Mouse (Mus musculus) lung, embryonic 14.5 days (tissue): Measurements from ENCODE around the gene Klhl8. TPM values are rescaled to one million over a fixed set of nuclear protein-coding genes. Genes with fewer than 3 reads are reported as not detected.
A peak's percentile ranks its signal among the peaks of the same experiment; 100 is the strongest.
"Not testable (repeated sequence)": the region's sequence is repeated elsewhere in the genome, so short reads cannot be mapped to it uniquely, and the experiment has no call there.

ENCODE experiments used
- ATAC-seq: fragments of 200-750 bp; cut with Nextera tagmentation; 2 replicates; pipeline ENCODE4 v1.8.0; 2017; ENCODE audit warnings: mild to moderate bottlenecking, moderate TSS enrichment, moderate library complexity; ENCODE audit not compliant: insufficient read depth
- DNase-seq: peaks from one replicate; pipeline ENCODE4 v3.0.0-alpha.2; 2015
- H3K27ac ChIP-seq: fragments of 300-500 bp; sonication (generic); 2 replicates; pipeline ENCODE4 v1.5.1; 2014; ENCODE audit warnings: low read depth, mild to moderate bottlenecking, moderate library complexity
- H3K27me3 ChIP-seq: fragments of 300-500 bp; sonication (generic); 2 replicates; pipeline ENCODE4 v1.6.1; 2014; ENCODE audit warnings: low read length, control low read depth; ENCODE audit not compliant: insufficient read depth
- H3K36me3 ChIP-seq: fragments of 300-500 bp; sonication (generic); 2 replicates; pipeline ENCODE4 v1.6.1; 2014; ENCODE audit warnings: control low read depth; ENCODE audit not compliant: insufficient read depth
- H3K4me1 ChIP-seq: fragments of 300-500 bp; sonication (generic); 2 replicates; pipeline ENCODE4 v1.6.1; 2014; ENCODE audit warnings: antibody characterized with exemption, control low read depth; ENCODE audit not compliant: insufficient read depth
- H3K4me2 ChIP-seq: fragments of 300-500 bp; sonication (generic); 2 replicates; pipeline ENCODE4 v1.6.1; 2014; ENCODE audit warnings: mild to moderate bottlenecking
- H3K4me3 ChIP-seq: fragments of 300-500 bp; sonication (generic); 2 replicates; pipeline ENCODE4 v1.5.1; 2014; ENCODE audit warnings: low read depth, low read length
- H3K9ac ChIP-seq: fragments of 300-500 bp; sonication (generic); 2 replicates; pipeline ENCODE4 v1.6.1; 2014
- H3K9me3 ChIP-seq: fragments of 300-500 bp; sonication (generic); 2 replicates; pipeline ENCODE4 v1.6.1; 2016; ENCODE audit warnings: low read depth, low read length, control low read depth
- CTCF ChIP-seq: IDR thresholded peaks from 2 replicates; pipeline ENCODE4 v1.5.1; 2016; ENCODE audit warnings: antibody characterized with exemption, low read depth
- WGBS: fragments of 180-500 bp; shearing (Covaris S2); extraction: QIAGEN DNeasy Blood & Tissue Kit; methylation state at CpG from one replicate; pipeline ENCODE4 v1.1.7; 2014; 5-methylcytosine and 5-hydroxymethylcytosine counted together
- polyA plus RNA-seq: library from polyadenylated mRNA; unstranded; fragments of >200 nt; fragmentation: Nextera tagmentation; extraction: Ambion mirVana; gene quantifications from 2 replicates; pipeline ENCODE4 v1.2.1, GENCODE M21; 2014

The Klhl8 gene
- polyA plus RNA-seq, 1 experiment from 2014 or later: 9.4 TPM

DNA sequence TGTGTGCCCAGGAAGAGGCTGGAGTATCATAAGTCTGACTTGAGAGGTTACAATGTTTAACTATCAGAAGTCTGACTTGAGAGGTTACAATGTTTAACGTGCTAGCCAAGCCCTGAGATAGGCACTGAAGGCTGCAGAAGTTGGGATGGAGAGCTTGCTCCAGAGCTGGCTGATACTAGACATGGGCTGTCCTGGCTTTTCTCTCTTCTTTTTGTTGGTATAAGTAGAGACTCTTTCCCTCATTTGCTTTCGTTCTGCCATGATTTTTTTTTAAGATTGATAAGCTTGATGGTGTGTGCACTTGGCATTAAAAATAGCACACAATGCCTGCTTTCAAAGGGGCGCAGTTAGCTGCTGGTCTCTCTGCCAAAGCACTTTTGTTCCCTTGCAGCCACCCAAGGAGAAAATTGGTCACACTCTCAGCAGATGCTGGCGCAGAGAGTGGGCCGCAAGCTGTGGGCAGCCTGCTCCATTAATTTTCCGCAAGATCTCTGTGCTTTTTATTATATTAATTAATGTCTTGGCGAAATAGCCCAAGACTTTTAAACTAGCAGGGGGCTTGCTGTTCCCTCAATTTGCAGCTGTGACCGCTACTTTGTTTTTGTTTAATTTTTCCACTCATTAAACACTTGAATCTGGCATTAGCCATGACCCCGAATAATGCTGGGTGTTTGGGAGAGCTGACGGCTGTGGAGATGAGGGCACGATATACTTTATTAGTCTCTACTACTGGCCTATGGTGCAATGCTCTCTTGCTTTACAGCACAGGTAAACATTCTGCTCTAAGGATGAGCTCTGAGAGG, 27.7 kb upstream of the Klhl8 start:
- Histone ChIP-seq H3K9me3 (no peaks in the 10 kb centered on the region), H3K9ac (no peak overlapping the region), H3K27ac (no peak overlapping the region), H3K36me3 (no peaks in the 10 kb centered on the region), H3K4me3 (no peak overlapping the region), H3K27me3 (no peaks in the 10 kb centered on the region), H3K4me1 (no peaks in the 10 kb centered on the region), H3K4me2 (no peak overlapping the region)
- WGBS: 45% methylated on average over 11 of the region's 11 CpGs
- no peak for TF ChIP-seq CTCF
- DNase-seq (no peak), ATAC-seq (no peak)

- Histone ChIP-seq H3K4me3 (no peak overlapping the region), H3K4me1 (no peaks in the 10 kb centered on the region), H3K9ac (no peak overlapping the region), H3K4me2 (peak overlapping the region; percentile 16; the same call in 1 of the 2 replicates), H3K36me3 (no peaks in the 10 kb centered on the region), H3K27me3 (no peaks in the 10 kb centered on the region), H3K9me3 (no peaks in the 10 kb centered on the region), H3K27ac (no peak overlapping the region)
- peak; percentile 76 for DNase-seq
- peak; percentile 68 for TF ChIP-seq CTCF
- ATAC-seq: peak; percentile 93
- 17% methylated on average over 14 of the region's 14 CpGs for WGBS
These were observed 26.0 kb upstream of the Klhl8 start for GRCm38 (mm10) chr5:103936906-103937589.

DNA sequence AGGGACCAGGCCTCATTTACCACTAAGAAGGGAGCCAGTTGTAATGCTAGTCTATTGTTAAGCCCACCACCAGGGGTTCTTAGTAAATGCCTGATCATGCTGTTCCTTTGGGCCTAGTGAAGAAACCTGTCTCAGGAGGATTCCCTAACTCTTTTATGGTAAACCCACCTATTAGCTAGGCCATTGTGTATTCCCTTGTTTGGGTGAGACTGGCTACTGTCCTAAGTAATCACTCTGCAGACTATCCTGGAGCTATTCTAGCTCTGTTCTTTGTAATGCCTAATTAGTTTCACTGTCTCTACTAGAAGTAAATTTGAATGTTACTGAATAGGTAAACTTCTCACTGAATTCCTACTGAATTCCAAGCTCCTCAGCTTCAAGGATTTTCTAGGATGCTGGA, 20.9 kb upstream of the Klhl8 start:
- H3K27ac ChIP-seq, ATAC-seq, H3K4me3 ChIP-seq, H3K4me1 ChIP-seq, H3K9ac ChIP-seq, H3K4me2 ChIP-seq, DNase-seq, H3K9me3 ChIP-seq, H3K36me3 ChIP-seq, H3K27me3 ChIP-seq: not testable (repeated sequence)

GRCm38 (mm10) chr5:103930511-103930910, 19.5 kb upstream of the Klhl8 start:
- DNase-seq (no peak), ATAC-seq (no peak)
- Histone ChIP-seq H3K27me3 (no peaks in the 10 kb centered on the region), H3K9ac (no peak overlapping the region), H3K36me3 (no peaks in the 10 kb centered on the region), H3K4me2 (no peak overlapping the region), H3K27ac (no peak overlapping the region), H3K4me1 (no peaks in the 10 kb centered on the region), H3K9me3 (no peaks in the 10 kb centered on the region), H3K4me3 (no peak overlapping the region)
- no peak for TF ChIP-seq CTCF
- 83% methylated on average over 5 of the region's 5 CpGs for WGBS

DNA sequence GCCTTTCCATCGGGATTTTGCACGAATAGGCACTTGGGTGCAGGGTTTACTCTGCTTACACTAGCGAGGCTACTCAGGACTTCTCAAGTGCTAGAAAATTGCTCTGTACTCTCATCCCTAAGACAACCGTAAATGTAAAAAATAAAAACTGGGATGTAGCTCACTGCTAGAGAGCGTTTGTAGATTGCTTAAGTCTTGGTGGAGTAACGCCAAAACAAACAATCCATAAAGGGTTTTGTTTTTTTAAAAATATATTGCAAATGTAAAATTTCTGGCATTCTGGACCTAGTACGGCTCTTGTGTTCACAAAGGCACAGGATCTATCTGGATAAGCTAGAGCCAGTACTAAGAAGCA, 17.1 kb upstream of the Klhl8 start:
- peak; percentile 48; the same call in 1 of the 2 replicates for ATAC-seq
- peak; percentile 68 for DNase-seq
- H3K36me3 ChIP-seq: no peaks in the 10 kb centered on the region
- H3K4me3 ChIP-seq: no peak overlapping the region
- no peak overlapping the region for H3K9ac ChIP-seq
- no peaks in the 10 kb centered on the region for H3K27me3 ChIP-seq
- H3K27ac ChIP-seq: no peak overlapping the region
- WGBS: 52% methylated on average over 7 of the region's 7 CpGs
- TF ChIP-seq CTCF: no peak
- peak overlapping the region; percentile 55; the same call in 1 of the 2 replicates for H3K4me2 ChIP-seq
- no peaks in the 10 kb centered on the region for H3K9me3 ChIP-seq
- no peaks in the 10 kb centered on the region for H3K4me1 ChIP-seq

DNA sequence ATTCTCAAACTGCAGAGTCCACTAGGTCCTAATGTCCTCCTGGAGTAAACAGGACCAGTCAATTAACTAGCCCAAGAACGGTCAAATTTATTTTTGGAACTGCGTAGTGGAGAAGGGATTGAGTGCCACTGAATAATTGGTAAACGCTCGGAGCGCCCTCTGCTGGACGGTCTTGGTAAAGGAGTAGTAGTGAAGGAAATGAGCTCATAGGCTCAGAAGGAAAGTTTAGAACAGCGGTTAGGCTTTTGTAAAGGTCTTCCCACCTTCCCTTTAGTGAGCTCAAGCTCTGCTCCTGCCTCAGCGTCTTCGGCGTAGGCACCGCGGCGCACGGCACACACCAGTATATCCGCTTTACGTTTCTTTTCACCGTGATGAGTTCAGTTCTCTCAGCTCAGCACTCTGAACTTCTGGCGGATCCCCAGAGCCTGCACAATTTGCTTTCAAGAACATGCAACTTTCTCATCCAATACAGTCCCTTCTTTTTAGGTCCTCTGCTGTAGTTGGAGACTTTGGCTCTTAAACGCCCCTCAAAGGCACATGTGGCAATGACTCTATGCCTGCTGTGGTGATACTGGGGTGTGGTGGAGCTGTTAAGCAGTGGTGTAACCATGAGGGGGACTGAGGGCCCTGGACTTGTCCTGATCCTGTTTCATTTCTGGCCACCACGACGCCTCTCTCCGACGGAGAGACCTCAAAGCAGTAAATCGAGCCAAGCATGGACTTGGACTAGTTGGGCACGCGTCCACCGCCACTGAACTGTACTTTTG, 16.6 kb upstream of the Klhl8 start:
- ATAC-seq (peak; percentile 57), DNase-seq (peak; percentile 98)
- Histone ChIP-seq H3K4me2 (peak overlapping the region; percentile 55), H3K36me3 (no peaks in the 10 kb centered on the region), H3K4me1 (no peaks in the 10 kb centered on the region), H3K27ac (no peak overlapping the region; the same call in 1 of the 2 replicates), H3K9ac (peak overlapping the region; percentile 21; the same call in 1 of the 2 replicates), H3K9me3 (no peaks in the 10 kb centered on the region), H3K4me3 (peak overlapping the region; percentile 22), H3K27me3 (no peaks in the 10 kb centered on the region)
- peak; percentile 93 for TF ChIP-seq CTCF
- WGBS: 21% methylated on average over 27 of the region's 27 CpGs

DNA sequence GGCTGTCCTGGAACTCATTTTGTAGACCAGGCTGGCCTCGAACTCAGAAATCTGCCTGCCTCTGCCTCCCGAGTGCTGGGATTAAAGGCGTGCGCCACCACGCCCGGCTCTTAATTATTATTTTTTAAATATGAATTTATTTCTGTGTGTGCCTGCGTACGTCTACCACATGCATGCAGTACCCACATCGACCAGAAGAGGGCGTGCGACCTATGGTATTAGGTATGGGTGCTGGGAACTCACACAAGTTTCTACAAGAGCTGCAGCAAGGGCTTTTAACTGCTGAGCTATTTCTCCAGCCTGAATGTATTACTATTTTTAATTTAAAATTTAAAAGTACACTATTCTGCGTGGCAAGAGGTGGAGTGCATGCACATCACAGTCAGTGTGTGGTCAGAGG, 15.3 kb upstream of the Klhl8 start:
- 70% methylated on average over 12 of the region's 12 CpGs for WGBS
- no peak overlapping the region for H3K9ac ChIP-seq
- no peak overlapping the region for H3K4me3 ChIP-seq
- DNase-seq (no peak), ATAC-seq (no peak)
- H3K4me2 ChIP-seq: no peak overlapping the region
- H3K27ac ChIP-seq: no peak overlapping the region
- H3K4me1 ChIP-seq: no peaks in the 10 kb centered on the region
- no peaks in the 10 kb centered on the region for H3K9me3 ChIP-seq
- no peaks in the 10 kb centered on the region for H3K36me3 ChIP-seq
- H3K27me3 ChIP-seq: no peaks in the 10 kb centered on the region
- peak; percentile 63 for TF ChIP-seq CTCF
